Mouse (Mus musculus): ENCODE results near the gene Gm10401. TPM values are rescaled to one million over a fixed set of nuclear protein-coding genes. Genes with fewer than 3 reads are reported as not detected.

The Gm10401 gene
- polyA plus RNA-seq, 1 experiment: not detected

DNA sequence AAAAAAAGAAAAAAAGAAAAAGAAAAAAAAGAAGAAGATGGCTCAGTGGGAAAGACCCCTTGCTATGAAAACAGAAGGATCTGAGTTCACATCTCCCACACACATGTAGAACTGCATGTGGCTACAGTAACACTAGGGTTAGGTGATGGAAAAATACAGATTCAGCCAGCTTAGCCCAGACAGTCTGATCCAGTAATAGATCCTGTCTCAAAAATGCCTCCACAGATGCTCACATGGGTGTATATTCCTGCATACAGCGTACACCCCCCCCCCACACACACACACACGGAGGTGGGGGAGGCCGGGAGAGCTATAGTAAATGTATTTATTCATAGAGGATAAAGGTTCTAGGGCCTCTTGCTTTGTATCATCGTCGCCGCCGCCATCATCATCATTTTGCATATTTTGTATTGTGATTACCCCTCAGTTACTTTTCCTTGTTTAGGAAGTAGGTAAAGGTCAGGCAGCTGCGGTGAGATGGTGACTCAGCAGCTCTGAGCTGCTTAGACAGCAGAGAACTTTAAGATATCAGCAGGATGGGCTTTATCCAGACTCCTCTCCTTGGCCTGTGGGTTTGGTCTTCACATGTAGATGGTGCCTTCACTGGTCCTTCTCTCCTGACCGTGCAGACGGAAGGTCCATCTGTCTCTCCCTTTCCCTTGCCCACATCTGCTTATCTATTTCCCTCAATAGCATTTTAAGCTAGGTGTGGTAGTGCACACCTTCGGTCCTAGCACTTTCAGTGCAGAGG is 29.2 kb downstream of the Gm10401 start:
- DNase-seq: no peak
- TF ChIP-seq POLR2A (IDR thresholded peaks at IDR 0.05; ENCODE audit: control insufficient read depth, extremely low read depth, insufficient read depth, low read length, poor library complexity): no peak
- no peak for TF ChIP-seq CTCF (IDR thresholded peaks at IDR 0.05; ENCODE audit: borderline replicate concordance, control insufficient read depth, extremely low read depth, insufficient read depth, low read length, poor library complexity)
- H3K4me1 ChIP-seq (replicated peaks; ENCODE audit: control insufficient read depth, insufficient read depth, low read length): peaks cover 3% of the 10 kb centered on the region; the same call in 1 of the 2 replicates
- 60% methylated on average over 11 of the region's 11 CpGs for WGBS
- 0 out of 2 replicates have a peak, but pooled peaks cover 4% of the 10 kb centered on the region for H3K36me3 ChIP-seq (ENCODE audit: control insufficient read depth, insufficient read depth, low read length)
- H3K27ac ChIP-seq (ENCODE audit: control insufficient read depth, insufficient read depth, low read length): no peak overlapping the region
- H3K27me3 ChIP-seq (ENCODE audit: control insufficient read depth, insufficient read depth, low read length): no peaks in the 10 kb centered on the region
- H3K4me3 ChIP-seq (ENCODE audit: control insufficient read depth, insufficient read depth, low read length): no peak overlapping the region

DNA sequence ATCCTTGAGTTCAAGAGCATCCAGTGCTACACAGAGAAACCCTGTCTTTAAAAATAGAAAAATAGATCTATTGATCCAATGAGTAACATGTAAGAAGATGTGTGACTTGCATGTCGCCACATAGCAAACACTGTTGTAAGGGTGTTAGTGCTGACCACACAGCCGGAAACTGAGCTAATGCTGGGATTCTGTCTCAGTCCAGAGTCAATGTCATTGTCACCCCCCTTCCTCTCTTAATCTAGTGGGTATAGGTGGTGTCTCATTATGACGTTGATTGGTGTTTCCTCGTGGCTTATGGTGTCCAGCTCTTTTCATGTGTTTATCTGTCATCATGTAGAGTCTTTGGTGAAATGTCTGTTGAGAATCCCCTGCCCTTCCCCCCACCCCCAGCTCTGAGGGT is 31.9 kb downstream of the Gm10401 start:
- H3K4me1 ChIP-seq (replicated peaks; ENCODE audit: control insufficient read depth, insufficient read depth, low read length): no peaks in the 10 kb centered on the region
- H3K36me3 ChIP-seq (ENCODE audit: control insufficient read depth, insufficient read depth, low read length): 0 out of 2 replicates have a peak, but pooled peaks cover 4% of the 10 kb centered on the region
- no peak for DNase-seq
- 80% methylated on average over 4 of the region's 4 CpGs for WGBS
- no peak for TF ChIP-seq CTCF (IDR thresholded peaks at IDR 0.05; ENCODE audit: borderline replicate concordance, control insufficient read depth, extremely low read depth, insufficient read depth, low read length, poor library complexity)
- no peak for TF ChIP-seq POLR2A (IDR thresholded peaks at IDR 0.05; ENCODE audit: control insufficient read depth, extremely low read depth, insufficient read depth, low read length, poor library complexity)
- no peak overlapping the region for H3K27ac ChIP-seq (ENCODE audit: control insufficient read depth, insufficient read depth, low read length)
- H3K4me3 ChIP-seq (ENCODE audit: control insufficient read depth, insufficient read depth, low read length): no peak overlapping the region
- no peaks in the 10 kb centered on the region for H3K27me3 ChIP-seq (ENCODE audit: control insufficient read depth, insufficient read depth, low read length)

DNA sequence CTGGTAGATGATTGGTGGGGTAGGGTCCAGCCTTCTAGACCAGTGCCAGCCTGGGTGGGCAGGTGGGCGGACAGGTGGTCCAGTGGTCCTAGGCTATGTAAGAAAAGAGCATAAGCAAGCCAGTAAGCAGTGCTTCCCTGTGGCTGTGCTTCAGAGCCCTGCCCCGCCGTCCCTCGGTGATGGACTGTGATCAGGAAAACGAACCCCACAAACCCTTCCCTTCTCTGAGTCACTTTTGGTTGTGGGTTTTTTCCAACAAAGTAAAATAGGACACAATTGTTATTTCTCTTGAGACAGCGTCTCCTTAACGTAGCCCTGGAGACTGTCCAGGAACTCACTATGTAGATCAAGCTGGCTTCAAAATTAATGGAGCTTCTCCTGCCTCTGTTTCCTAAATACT is 34.7 kb downstream of the Gm10401 start:
- Histone ChIP-seq H3K27ac (ENCODE audit: control insufficient read depth, insufficient read depth, low read length) (no peak overlapping the region), H3K4me1 (replicated peaks; ENCODE audit: control insufficient read depth, insufficient read depth, low read length) (peaks cover 6% of the 10 kb centered on the region), H3K4me3 (ENCODE audit: control insufficient read depth, insufficient read depth, low read length) (no peak overlapping the region), H3K27me3 (ENCODE audit: control insufficient read depth, insufficient read depth, low read length) (no peaks in the 10 kb centered on the region), H3K36me3 (ENCODE audit: control insufficient read depth, insufficient read depth, low read length) (0 out of 2 replicates have a peak, but pooled peaks cover 4% of the 10 kb centered on the region)
- 90% methylated on average over 7 of the region's 7 CpGs for WGBS
- TF ChIP-seq POLR2A (IDR thresholded peaks at IDR 0.05; ENCODE audit: control insufficient read depth, extremely low read depth, insufficient read depth, low read length, poor library complexity) (no peak), CTCF (IDR thresholded peaks at IDR 0.05; ENCODE audit: borderline replicate concordance, control insufficient read depth, extremely low read depth, insufficient read depth, low read length, poor library complexity) (no peak)
- DNase-seq: no peak

DNA sequence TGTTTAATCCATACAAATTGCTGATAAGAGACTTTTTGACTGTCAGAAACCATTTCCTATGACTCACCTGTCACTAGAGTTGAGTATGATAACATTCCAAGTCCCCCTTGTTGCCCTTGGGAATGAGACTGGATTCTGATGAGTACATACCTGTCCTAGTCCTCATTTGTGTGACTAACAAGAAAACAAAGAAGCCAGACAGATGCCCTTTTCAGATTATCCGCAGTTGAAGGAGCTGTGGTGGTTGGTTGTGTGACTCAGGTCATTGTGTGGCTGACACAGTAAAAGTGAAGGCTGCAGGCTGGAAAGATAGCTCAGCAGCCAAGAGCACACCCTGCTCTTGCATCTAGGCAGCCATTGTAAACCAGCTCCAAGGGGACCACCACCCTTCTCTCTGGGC is 35.5 kb downstream of the Gm10401 start:
- 91% methylated on average over 1 of the region's 1 CpGs for WGBS
- DNase-seq: no peak
- no peak overlapping the region for H3K27ac ChIP-seq (ENCODE audit: control insufficient read depth, insufficient read depth, low read length)
- H3K4me3 ChIP-seq (ENCODE audit: control insufficient read depth, insufficient read depth, low read length): no peak overlapping the region
- TF ChIP-seq POLR2A (IDR thresholded peaks at IDR 0.05; ENCODE audit: control insufficient read depth, extremely low read depth, insufficient read depth, low read length, poor library complexity) (no peak), CTCF (IDR thresholded peaks at IDR 0.05; ENCODE audit: borderline replicate concordance, control insufficient read depth, extremely low read depth, insufficient read depth, low read length, poor library complexity) (no peak)
- H3K4me1 ChIP-seq (replicated peaks; ENCODE audit: control insufficient read depth, insufficient read depth, low read length): peaks cover 7% of the 10 kb centered on the region
- H3K36me3 ChIP-seq (ENCODE audit: control insufficient read depth, insufficient read depth, low read length): 0 out of 2 replicates have a peak, but pooled peaks cover 4% of the 10 kb centered on the region
- H3K27me3 ChIP-seq (ENCODE audit: control insufficient read depth, insufficient read depth, low read length): no peaks in the 10 kb centered on the region

DNA sequence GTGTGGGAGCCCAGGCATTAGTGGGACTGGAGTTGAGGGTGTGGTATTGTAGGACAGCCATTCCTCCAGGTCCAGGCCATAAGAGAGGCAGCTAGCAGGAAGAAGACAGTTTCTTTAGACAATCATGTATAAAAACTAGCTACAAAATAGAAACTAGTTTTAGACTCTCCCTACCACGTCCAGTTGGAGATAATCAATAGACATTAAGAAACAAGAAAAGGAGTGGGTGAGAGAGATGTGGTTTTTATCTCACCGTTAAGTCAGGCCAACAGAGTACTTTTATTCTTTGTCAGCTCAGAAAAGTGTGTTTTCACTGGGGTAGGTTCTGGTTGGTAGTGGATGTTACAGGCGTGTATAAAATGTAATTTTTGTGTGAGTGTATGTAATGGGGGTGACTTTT is 37.1 kb downstream of the Gm10401 start:
- Histone ChIP-seq H3K27ac (ENCODE audit: control insufficient read depth, insufficient read depth, low read length) (no peak overlapping the region), H3K36me3 (ENCODE audit: control insufficient read depth, insufficient read depth, low read length) (0 out of 2 replicates have a peak, but pooled peaks cover 4% of the 10 kb centered on the region), H3K4me1 (replicated peaks; ENCODE audit: control insufficient read depth, insufficient read depth, low read length) (peaks cover 7% of the 10 kb centered on the region), H3K4me3 (ENCODE audit: control insufficient read depth, insufficient read depth, low read length) (no peak overlapping the region), H3K27me3 (ENCODE audit: control insufficient read depth, insufficient read depth, low read length) (no peaks in the 10 kb centered on the region)
- 91% methylated on average over 3 of the region's 3 CpGs for WGBS
- TF ChIP-seq CTCF (IDR thresholded peaks at IDR 0.05; ENCODE audit: borderline replicate concordance, control insufficient read depth, extremely low read depth, insufficient read depth, low read length, poor library complexity): no peak
- TF ChIP-seq POLR2A (IDR thresholded peaks at IDR 0.05; ENCODE audit: control insufficient read depth, extremely low read depth, insufficient read depth, low read length, poor library complexity): no peak
- DNase-seq: no peak

DNA sequence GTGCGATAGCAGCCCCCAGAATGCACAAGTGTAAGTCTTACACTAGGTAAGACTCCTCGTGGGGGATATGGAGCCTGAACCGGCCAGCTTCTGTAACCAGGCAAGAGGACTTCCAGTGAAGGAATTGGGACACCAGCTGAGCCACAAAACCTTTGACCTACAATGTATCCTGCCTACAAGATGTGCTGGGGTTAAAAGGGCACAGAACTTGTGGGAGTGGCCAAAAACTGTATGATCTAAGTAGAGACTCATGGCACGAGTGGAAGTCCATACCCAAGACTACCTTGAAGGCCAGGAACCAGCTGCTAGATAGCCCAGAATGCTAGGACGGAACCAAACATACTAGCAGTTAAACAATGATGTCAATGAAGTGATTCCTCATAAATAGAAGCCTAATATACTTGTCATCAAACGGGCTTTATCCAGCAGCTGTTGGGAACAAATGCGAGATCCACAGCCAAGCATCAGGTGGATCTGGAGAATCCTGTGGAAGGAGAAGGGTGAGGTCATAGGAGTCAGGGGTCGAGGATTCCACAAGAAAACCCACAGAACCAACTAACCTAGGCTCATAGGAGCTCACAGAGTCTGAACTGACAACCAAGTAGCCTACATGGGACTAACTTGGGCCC is 37.9 kb downstream of the Gm10401 start:
- no peak overlapping the region for H3K4me3 ChIP-seq (ENCODE audit: control insufficient read depth, insufficient read depth, low read length)
- 0 out of 2 replicates have a peak, but pooled peaks cover 4% of the 10 kb centered on the region for H3K36me3 ChIP-seq (ENCODE audit: control insufficient read depth, insufficient read depth, low read length)
- no peak for TF ChIP-seq POLR2A (IDR thresholded peaks at IDR 0.05; ENCODE audit: control insufficient read depth, extremely low read depth, insufficient read depth, low read length, poor library complexity)
- no peaks in the 10 kb centered on the region for H3K27me3 ChIP-seq (ENCODE audit: control insufficient read depth, insufficient read depth, low read length)
- H3K4me1 ChIP-seq (replicated peaks; ENCODE audit: control insufficient read depth, insufficient read depth, low read length): peaks cover 7% of the 10 kb centered on the region
- no peak for DNase-seq
- 83% methylated on average over 8 of the region's 8 CpGs for WGBS
- no peak overlapping the region for H3K27ac ChIP-seq (ENCODE audit: control insufficient read depth, insufficient read depth, low read length)

Data from thymus, adult 2 months (tissue).